Mouse (Mus musculus): ENCODE data around the gene Fam217a. TPM values are rescaled to one million over a fixed set of nuclear protein-coding genes. Genes with fewer than 3 reads are reported as not detected.
"Not testable (repeated sequence)": the region's sequence is repeated elsewhere in the genome, so short reads cannot be mapped to it uniquely, and the experiment has no call there.

Gene Fam217a
- polyA plus RNA-seq, 1 experiment, result not detected

- Histone ChIP-seq H3K27ac (ENCODE audit: control insufficient read depth, insufficient read depth, low read length) (no peak within 1 kb of the TSS), H3K27me3 (ENCODE audit: control insufficient read depth, insufficient read depth, low read length) (peaks cover 15% of the 10 kb centered on the region), H3K4me1 (replicated peaks; ENCODE audit: control insufficient read depth, insufficient read depth, low read length) (peaks cover 11% of the 10 kb centered on the region), H3K4me3 (ENCODE audit: control insufficient read depth, insufficient read depth, low read length) (0 out of 2 replicates have a peak within 1 kb of the TSS, but pooled peaks have one; percentile 4), H3K36me3 (ENCODE audit: control insufficient read depth, insufficient read depth, low read length) (no peaks in the 10 kb centered on the region)
- TF ChIP-seq POLR2A (IDR thresholded peaks at IDR 0.05; ENCODE audit: control insufficient read depth, extremely low read depth, insufficient read depth, low read length, poor library complexity), result no peak
- 16% methylated on average over 32 of the region's 32 CpGs for WGBS
- no peak for DNase-seq
These were observed 39.6 kb upstream of the Fam217a start, which contains the start of gene Eci3 for GRCm38 (mm10) chr13:34963511-34964397. Gene Eci3 (minus strand): TSS chr13:34963810.

DNA sequence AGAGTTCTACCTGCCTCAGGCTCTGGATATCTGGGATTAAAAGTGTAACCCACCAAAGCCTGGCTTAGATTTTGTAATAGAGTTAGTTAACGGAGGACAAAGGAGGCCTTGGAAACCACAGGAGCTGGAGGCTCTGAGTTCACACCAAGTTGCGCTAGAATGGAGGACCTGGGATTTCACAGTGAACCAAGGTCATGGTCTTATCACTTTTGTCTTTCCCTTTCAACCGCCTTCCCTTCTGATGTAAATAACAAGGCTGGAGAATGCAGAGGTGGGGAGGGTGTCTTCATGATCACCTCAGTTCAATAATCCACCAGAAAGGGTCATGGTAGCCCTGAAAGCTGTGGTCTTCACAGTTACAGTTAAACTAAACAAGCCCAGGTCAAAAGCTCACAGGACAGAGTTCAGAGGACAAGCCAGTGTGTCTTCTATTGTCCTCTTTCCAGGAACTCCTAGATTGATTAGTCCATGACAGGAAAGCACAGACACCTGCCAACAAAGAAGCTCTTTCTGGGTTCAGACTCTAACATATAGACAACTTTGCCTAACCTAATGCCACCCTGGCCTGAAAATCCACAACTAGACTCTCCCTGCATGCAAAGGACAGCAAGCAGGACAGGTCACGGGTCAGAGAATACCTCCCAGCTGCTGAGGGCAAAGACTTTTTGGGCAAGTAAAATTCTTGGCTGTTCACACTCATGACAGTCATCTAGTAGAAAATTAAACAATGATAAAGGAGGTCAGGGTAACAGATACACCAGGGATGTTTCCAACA lies 37.1 kb upstream of the Fam217a start:
- H3K36me3 ChIP-seq (ENCODE audit: control insufficient read depth, insufficient read depth, low read length), result no peaks in the 10 kb centered on the region
- peaks cover 19% of the 10 kb centered on the region for H3K4me1 ChIP-seq (replicated peaks; ENCODE audit: control insufficient read depth, insufficient read depth, low read length)
- no peak overlapping the region for H3K4me3 ChIP-seq (ENCODE audit: control insufficient read depth, insufficient read depth, low read length)
- TF ChIP-seq CTCF (IDR thresholded peaks at IDR 0.05; ENCODE audit: borderline replicate concordance, control insufficient read depth, extremely low read depth, insufficient read depth, low read length, poor library complexity), result no peak
- no peak for TF ChIP-seq POLR2A (IDR thresholded peaks at IDR 0.05; ENCODE audit: control insufficient read depth, extremely low read depth, insufficient read depth, low read length, poor library complexity)
- H3K27ac ChIP-seq (ENCODE audit: control insufficient read depth, insufficient read depth, low read length), result no peak overlapping the region
- 97% methylated on average over 4 of the region's 4 CpGs for WGBS
- DNase-seq, result no peak
- H3K27me3 ChIP-seq (ENCODE audit: control insufficient read depth, insufficient read depth, low read length), result peaks cover 13% of the 10 kb centered on the region

DNA sequence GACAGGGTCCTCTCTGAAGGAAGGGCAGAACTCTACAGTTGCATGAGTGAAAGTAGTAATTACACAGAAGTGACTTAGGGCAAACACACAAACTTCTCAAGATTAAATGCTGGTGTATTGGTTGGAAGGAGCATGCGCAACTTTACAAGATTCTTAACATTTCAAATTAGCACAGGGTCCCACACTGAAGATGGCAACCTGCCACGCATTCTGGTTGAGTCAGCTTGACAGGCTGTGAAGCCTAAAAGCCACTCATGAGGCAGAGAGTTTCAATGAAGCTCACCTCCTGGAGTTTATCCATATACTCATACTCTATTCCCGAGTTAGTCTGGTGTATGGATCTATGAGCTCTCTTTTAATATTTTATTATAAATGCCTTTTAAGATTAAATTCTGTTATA lies 34.0 kb upstream of the Fam217a start:
- H3K27me3 ChIP-seq (ENCODE audit: control insufficient read depth, insufficient read depth, low read length); DNase-seq; H3K4me3 ChIP-seq (ENCODE audit: control insufficient read depth, insufficient read depth, low read length); H3K36me3 ChIP-seq (ENCODE audit: control insufficient read depth, insufficient read depth, low read length); H3K27ac ChIP-seq (ENCODE audit: control insufficient read depth, insufficient read depth, low read length): not testable (repeated sequence)
- WGBS, result 98% methylated on average over 3 of the region's 3 CpGs
- peaks cover 11% of the 10 kb centered on the region for H3K4me1 ChIP-seq (replicated peaks; ENCODE audit: control insufficient read depth, insufficient read depth, low read length)

DNA sequence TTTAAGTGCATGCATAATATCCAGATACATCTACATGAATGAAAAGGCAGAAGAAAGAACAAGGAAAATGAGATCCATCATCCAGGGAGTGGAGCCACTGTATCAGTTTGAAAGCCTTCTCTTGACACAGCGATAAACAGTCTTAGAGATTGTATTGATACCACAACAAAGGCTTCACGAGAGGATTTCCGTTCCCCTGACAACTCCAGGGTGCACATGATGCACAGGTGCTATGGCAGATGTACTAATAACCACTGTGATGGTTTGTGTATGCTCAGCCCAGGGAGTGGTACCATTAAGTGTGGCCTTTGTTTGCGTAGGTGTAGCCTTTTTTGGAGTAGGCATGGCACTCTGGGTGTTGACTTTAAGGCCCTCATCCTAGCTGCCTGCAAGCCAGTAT lies 32.8 kb upstream of the Fam217a start:
- H3K4me3 ChIP-seq (ENCODE audit: control insufficient read depth, insufficient read depth, low read length), result no peak overlapping the region

GRCm38 (mm10) chr13:34951437-34951836 lies 27.3 kb upstream of the Fam217a start:
- H3K27me3 ChIP-seq (ENCODE audit: control insufficient read depth, insufficient read depth, low read length); H3K4me3 ChIP-seq (ENCODE audit: control insufficient read depth, insufficient read depth, low read length); H3K36me3 ChIP-seq (ENCODE audit: control insufficient read depth, insufficient read depth, low read length); H3K27ac ChIP-seq (ENCODE audit: control insufficient read depth, insufficient read depth, low read length); H3K4me1 ChIP-seq (replicated peaks; ENCODE audit: control insufficient read depth, insufficient read depth, low read length); DNase-seq: not testable (repeated sequence)
- 74% methylated on average over 2 of the region's 2 CpGs for WGBS

More for the DNA sequence above, 32.8 kb upstream of the Fam217a start:
- Histone ChIP-seq H3K36me3 (ENCODE audit: control insufficient read depth, insufficient read depth, low read length) (no peaks in the 10 kb centered on the region), H3K4me1 (replicated peaks; ENCODE audit: control insufficient read depth, insufficient read depth, low read length) (peaks cover 11% of the 10 kb centered on the region), H3K27ac (ENCODE audit: control insufficient read depth, insufficient read depth, low read length) (no peak overlapping the region), H3K27me3 (ENCODE audit: control insufficient read depth, insufficient read depth, low read length) (no peaks in the 10 kb centered on the region)
- no peak for TF ChIP-seq CTCF (IDR thresholded peaks at IDR 0.05; ENCODE audit: borderline replicate concordance, control insufficient read depth, extremely low read depth, insufficient read depth, low read length, poor library complexity)
- TF ChIP-seq POLR2A (IDR thresholded peaks at IDR 0.05; ENCODE audit: control insufficient read depth, extremely low read depth, insufficient read depth, low read length, poor library complexity), result no peak
- peak; percentile 66 for DNase-seq
- 10% methylated on average over 4 of the region's 4 CpGs for WGBS

DNA sequence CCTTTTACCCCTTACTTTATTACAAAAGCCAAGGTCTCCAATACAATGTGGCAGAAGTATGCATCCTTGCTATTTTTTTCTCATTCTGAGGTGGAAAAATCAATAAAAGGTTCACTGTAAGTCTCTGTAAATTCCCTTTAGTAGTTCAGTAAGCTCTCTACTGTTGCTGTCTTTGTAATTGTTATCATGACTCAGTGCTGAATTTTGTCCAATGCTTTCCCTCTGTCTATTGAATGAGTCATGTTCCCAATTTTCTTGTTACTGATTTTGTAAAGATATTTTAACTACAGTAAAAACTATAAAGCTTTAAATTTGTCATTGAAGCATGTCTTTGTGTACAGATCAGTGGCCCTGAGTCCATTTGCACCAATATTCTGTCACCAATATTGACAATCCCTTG lies 18.3 kb upstream of the Fam217a start:
- H3K27me3 ChIP-seq (ENCODE audit: control insufficient read depth, insufficient read depth, low read length), result no peaks in the 10 kb centered on the region
- H3K4me1 ChIP-seq (replicated peaks; ENCODE audit: control insufficient read depth, insufficient read depth, low read length), result no peaks in the 10 kb centered on the region
- H3K36me3 ChIP-seq (ENCODE audit: control insufficient read depth, insufficient read depth, low read length), result no peaks in the 10 kb centered on the region
- H3K27ac ChIP-seq (ENCODE audit: control insufficient read depth, insufficient read depth, low read length), result no peak overlapping the region
- DNase-seq, result no peak
- no peak for TF ChIP-seq CTCF (IDR thresholded peaks at IDR 0.05; ENCODE audit: borderline replicate concordance, control insufficient read depth, extremely low read depth, insufficient read depth, low read length, poor library complexity)
- no peak for TF ChIP-seq POLR2A (IDR thresholded peaks at IDR 0.05; ENCODE audit: control insufficient read depth, extremely low read depth, insufficient read depth, low read length, poor library complexity)
- no peak overlapping the region for H3K4me3 ChIP-seq (ENCODE audit: control insufficient read depth, insufficient read depth, low read length)

Data from thymus, adult 2 months (tissue).